Mouse (Mus musculus) intestine, embryonic 15.5 days (tissue): ENCODE measurements around the gene Szrd1. TPM values are rescaled to one million over a fixed set of nuclear protein-coding genes. Genes with fewer than 3 reads are reported as not detected.
A peak's percentile ranks its signal among the peaks of the same experiment; 100 is the strongest.

Experiments used
- ATAC-seq: fragments of 200-750 bp; cut with Nextera tagmentation; 2 replicates; pipeline ENCODE4 v1.8.0; 2017; ENCODE audit warnings: moderate TSS enrichment, moderate library complexity
- H3K27ac ChIP-seq: fragments of 300-500 bp; sonication (generic); 2 replicates; pipeline ENCODE4 v1.5.1; 2015; ENCODE audit warnings: mild to moderate bottlenecking, inconsistent platforms
- H3K27me3 ChIP-seq: fragments of 300-500 bp; sonication (generic); replicated peaks from 2 replicates; pipeline ENCODE4 v1.6.1; 2015; ENCODE audit warnings: inconsistent platforms
- H3K36me3 ChIP-seq: fragments of 300-500 bp; sonication (generic); 2 replicates; pipeline ENCODE4 v1.6.1; 2015; ENCODE audit warnings: inconsistent platforms
- H3K4me1 ChIP-seq: fragments of 300-500 bp; sonication (generic); replicated peaks from 2 replicates; pipeline ENCODE4 v1.6.1; 2015; ENCODE audit warnings: inconsistent platforms
- H3K4me2 ChIP-seq: fragments of 300-500 bp; sonication (generic); replicated peaks from 2 replicates; pipeline ENCODE4 v1.6.1; 2015; ENCODE audit warnings: mild to moderate bottlenecking, inconsistent platforms
- H3K4me3 ChIP-seq: fragments of 300-500 bp; sonication (generic); replicated peaks from 2 replicates; pipeline ENCODE4 v1.5.1; 2015; ENCODE audit warnings: inconsistent platforms
- H3K9ac ChIP-seq: fragments of 300-500 bp; sonication (generic); 2 replicates; pipeline ENCODE4 v1.6.1; 2015; ENCODE audit warnings: inconsistent platforms
- H3K9me3 ChIP-seq: fragments of 300-500 bp; sonication (generic); 2 replicates; pipeline ENCODE4 v1.6.1; 2016; ENCODE audit warnings: inconsistent platforms
- WGBS: fragments of 180-500 bp; shearing (Covaris S2); methylation state at CpG from one replicate; pipeline ENCODE4 v1.1.7; 2015; 5-methylcytosine and 5-hydroxymethylcytosine counted together
- polyA plus RNA-seq: library from polyadenylated mRNA; unstranded; fragments of >200 nt; fragmentation: Nextera tagmentation; extraction: Ambion mirVana; gene quantifications from 2 replicates; pipeline ENCODE4 v1.2.1, GENCODE M21; 2015

Szrd1 gene
- polyA plus RNA-seq, 1 experiment from 2014 or later, result 42.7 TPM

GRCm38 (mm10) chr4:141106526-141107183 lies 32.9 kb downstream of the Szrd1 start:
- no peak for ATAC-seq
- H3K4me1 ChIP-seq, result no peaks in the 10 kb centered on the region
- 84% methylated on average over 16 of the region's 16 CpGs for WGBS

GRCm38 (mm10) chr4:141101855-141102254 lies 37.7 kb downstream of the Szrd1 start:
- H3K9ac ChIP-seq, result no peak overlapping the region
- no peaks in the 10 kb centered on the region for H3K9me3 ChIP-seq
- H3K4me3 ChIP-seq, result no peak overlapping the region
- whole genome bisulfite sequencing, result 67% methylated on average over 6 of the region's 6 CpGs
- no peaks in the 10 kb centered on the region for H3K36me3 ChIP-seq
- no peaks in the 10 kb centered on the region for H3K27me3 ChIP-seq
- no peak for ATAC-seq
- no peak overlapping the region for H3K27ac ChIP-seq
- H3K4me2 ChIP-seq, result no peak overlapping the region
- H3K4me1 ChIP-seq, result no peaks in the 10 kb centered on the region

More at GRCm38 (mm10) chr4:141106526-141107183, 32.9 kb downstream of the Szrd1 start:
- H3K36me3 ChIP-seq, result peaks cover 11% of the 10 kb centered on the region
- H3K27me3 ChIP-seq, result no peaks in the 10 kb centered on the region
- H3K4me2 ChIP-seq, result no peak overlapping the region
- H3K4me3 ChIP-seq, result no peak overlapping the region
- H3K9ac ChIP-seq, result no peak overlapping the region
- no peaks in the 10 kb centered on the region for H3K9me3 ChIP-seq
- no peak overlapping the region for H3K27ac ChIP-seq

- Histone ChIP-seq H3K4me1 (no peaks in the 10 kb centered on the region), H3K36me3 (no peaks in the 10 kb centered on the region), H3K27me3 (no peaks in the 10 kb centered on the region), H3K9me3 (no peaks in the 10 kb centered on the region), H3K9ac (no peak overlapping the region), H3K4me3 (no peak overlapping the region), H3K27ac (no peak overlapping the region), H3K4me2 (no peak overlapping the region)
- 91% methylated on average over 9 of the region's 9 CpGs for WGBS
- ATAC-seq, result no peak
Measured at GRCm38 (mm10) chr4:141101291-141101690, 38.3 kb downstream of the Szrd1 start.

- H3K4me3 ChIP-seq, result no peak overlapping the region
- H3K27me3 ChIP-seq, result no peaks in the 10 kb centered on the region
- no peak for ATAC-seq
Measured at GRCm38 (mm10) chr4:141099956-141100355, 39.6 kb downstream of the Szrd1 start.

GRCm38 (mm10) chr4:141098935-141099334 lies 40.6 kb downstream of the Szrd1 start:
- H3K4me1 ChIP-seq, result no peaks in the 10 kb centered on the region
- H3K27ac ChIP-seq, result no peak overlapping the region
- no peaks in the 10 kb centered on the region for H3K36me3 ChIP-seq
- ATAC-seq, result no peak
- H3K9me3 ChIP-seq, result no peaks in the 10 kb centered on the region
- no peak overlapping the region for H3K4me3 ChIP-seq
- no peaks in the 10 kb centered on the region for H3K27me3 ChIP-seq
- 71% methylated on average over 4 of the region's 4 CpGs for WGBS
- H3K9ac ChIP-seq, result no peak overlapping the region
- H3K4me2 ChIP-seq, result no peak overlapping the region

More at GRCm38 (mm10) chr4:141099956-141100355, 39.6 kb downstream of the Szrd1 start:
- Histone ChIP-seq H3K9ac (no peak overlapping the region), H3K36me3 (no peaks in the 10 kb centered on the region), H3K27ac (no peak overlapping the region), H3K9me3 (no peaks in the 10 kb centered on the region), H3K4me2 (no peak overlapping the region), H3K4me1 (no peaks in the 10 kb centered on the region)
- 64% methylated on average over 5 of the region's 5 CpGs for WGBS

- no peak for ATAC-seq
- Histone ChIP-seq H3K4me3 (no peak overlapping the region), H3K27ac (no peak overlapping the region), H3K4me1 (no peaks in the 10 kb centered on the region), H3K27me3 (no peaks in the 10 kb centered on the region), H3K36me3 (no peaks in the 10 kb centered on the region), H3K9ac (no peak overlapping the region), H3K4me2 (no peak overlapping the region), H3K9me3 (no peaks in the 10 kb centered on the region)
- 21% methylated on average over 9 of the region's 9 CpGs for WGBS
Measured at GRCm38 (mm10) chr4:141096710-141097109, 42.9 kb downstream of the Szrd1 start.

GRCm38 (mm10) chr4:141095016-141095415 lies 44.6 kb downstream of the Szrd1 start:
- H3K9ac ChIP-seq, result no peak overlapping the region
- H3K27ac ChIP-seq, result no peak overlapping the region
- H3K4me2 ChIP-seq, result no peak overlapping the region
- no peaks in the 10 kb centered on the region for H3K27me3 ChIP-seq
- WGBS, result 77% methylated on average over 10 of the region's 10 CpGs
- no peak overlapping the region for H3K4me3 ChIP-seq
- H3K36me3 ChIP-seq, result no peaks in the 10 kb centered on the region
- H3K4me1 ChIP-seq, result no peaks in the 10 kb centered on the region
- no peak for ATAC-seq
- H3K9me3 ChIP-seq, result no peaks in the 10 kb centered on the region

- ATAC-seq, result no peak
- Histone ChIP-seq H3K9me3 (no peaks in the 10 kb centered on the region), H3K27ac (no peak overlapping the region), H3K4me3 (no peak overlapping the region), H3K36me3 (no peaks in the 10 kb centered on the region), H3K27me3 (no peaks in the 10 kb centered on the region), H3K4me2 (no peak overlapping the region), H3K9ac (no peak overlapping the region), H3K4me1 (no peaks in the 10 kb centered on the region)
- WGBS, result 53% methylated on average over 9 of the region's 9 CpGs
Measured at GRCm38 (mm10) chr4:141088714-141089113, 50.9 kb downstream of the Szrd1 start.

- ATAC-seq, result no peak
- no peak within 1 kb of the TSS for H3K27ac ChIP-seq
- H3K36me3 ChIP-seq, result no peaks in the 10 kb centered on the region
- no peaks in the 10 kb centered on the region for H3K9me3 ChIP-seq
- no peak within 1 kb of the TSS for H3K4me3 ChIP-seq
- H3K4me2 ChIP-seq, result no peak within 1 kb of the TSS
- H3K9ac ChIP-seq, result no peak within 1 kb of the TSS
- no peaks in the 10 kb centered on the region for H3K4me1 ChIP-seq
- no peaks in the 10 kb centered on the region for H3K27me3 ChIP-seq
- WGBS, result 85% methylated on average over 6 of the region's 6 CpGs
Measured at GRCm38 (mm10) chr4:141088033-141088432, 51.5 kb downstream of the Szrd1 start, which contains the start of gene Spata21. TSS of gene Spata21 (plus strand) at chr4:141088333.

- WGBS, result 62% methylated on average over 10 of the region's 10 CpGs
- Histone ChIP-seq H3K36me3 (no peaks in the 10 kb centered on the region), H3K4me3 (no peak overlapping the region), H3K27ac (no peak overlapping the region), H3K4me1 (no peaks in the 10 kb centered on the region), H3K4me2 (no peak overlapping the region), H3K27me3 (no peaks in the 10 kb centered on the region), H3K9me3 (no peaks in the 10 kb centered on the region), H3K9ac (no peak overlapping the region)
- peak; percentile 34; the same call in 1 of the 2 replicates for ATAC-seq
Measured at GRCm38 (mm10) chr4:141086862-141087261, 52.7 kb downstream of the Szrd1 start.

- Histone ChIP-seq H3K27me3 (no peaks in the 10 kb centered on the region), H3K9me3 (no peaks in the 10 kb centered on the region), H3K27ac (no peak overlapping the region), H3K36me3 (peaks cover 2% of the 10 kb centered on the region; the same call in 1 of the 2 replicates), H3K4me3 (no peak overlapping the region), H3K9ac (no peak overlapping the region), H3K4me1 (peaks cover 10% of the 10 kb centered on the region), H3K4me2 (0 out of 2 replicates have a peak overlapping the region, but pooled peaks have one; percentile 17)
- no peak; the same call in 1 of the 2 replicates for ATAC-seq
- 74% methylated on average over 18 of the region's 18 CpGs for WGBS
Measured at GRCm38 (mm10) chr4:141078510-141079137, 61.0 kb downstream of the Szrd1 start.

- peaks cover 7% of the 10 kb centered on the region; the same call in 1 of the 2 replicates for H3K36me3 ChIP-seq
- H3K9me3 ChIP-seq, result no peaks in the 10 kb centered on the region
- 0 out of 2 replicates have a peak within 1 kb of the TSS, but pooled peaks have one; percentile 19 for H3K27ac ChIP-seq
- ATAC-seq, result peak; percentile 95
- peak within 1 kb of the TSS; percentile 84 for H3K9ac ChIP-seq
- H3K4me2 ChIP-seq, result peak within 1 kb of the TSS; percentile 87
- WGBS, result under 1% methylated on average over 67 of the region's 67 CpGs
- H3K4me3 ChIP-seq, result peak within 1 kb of the TSS; percentile 78
- no peaks in the 10 kb centered on the region for H3K27me3 ChIP-seq
- peaks cover 10% of the 10 kb centered on the region for H3K4me1 ChIP-seq
Measured at GRCm38 (mm10) chr4:141077681-141078509, 61.7 kb downstream of the Szrd1 start, which contains the start of gene Necap2. TSS of gene Necap2 (minus strand) at chr4:141078357.
